Mouse (Mus musculus) 3134 (cell line): Measurements from ENCODE around the gene Glra4.

Experiments used
- DNase-seq: peaks from one replicate; pipeline ENCODE4 v3.0.0-alpha.2; 2011; ENCODE audit warnings: low spot score; ENCODE audit not compliant: insufficient read length; ENCODE audit errors: extremely low read depth

Gene Glra4

DNA sequence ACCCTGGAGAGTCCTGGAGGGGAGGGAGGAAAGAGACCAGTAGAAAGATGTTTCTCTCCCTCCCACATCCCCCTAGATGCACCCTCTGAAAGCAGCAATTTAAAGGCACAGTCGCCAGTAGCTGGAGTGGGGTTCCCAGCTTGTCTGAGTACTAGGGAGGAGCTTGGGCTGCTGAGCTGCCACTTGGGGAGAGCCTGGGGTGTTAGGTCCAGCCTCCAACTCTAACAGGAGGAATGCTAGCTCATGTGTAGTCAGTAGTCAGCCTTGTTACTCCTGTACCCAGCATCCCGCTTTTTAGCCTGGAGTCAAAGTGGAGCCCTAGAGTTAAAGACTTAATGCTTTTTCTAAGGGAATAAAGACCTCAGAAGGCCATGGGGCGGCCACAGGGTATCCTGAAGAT lies at the start of gene Glra4:
Gene Glra4, minus strand, starts transcription at position 101 of the 400 bp plus-strand sequence.
- no peak for DNase-seq

DNA sequence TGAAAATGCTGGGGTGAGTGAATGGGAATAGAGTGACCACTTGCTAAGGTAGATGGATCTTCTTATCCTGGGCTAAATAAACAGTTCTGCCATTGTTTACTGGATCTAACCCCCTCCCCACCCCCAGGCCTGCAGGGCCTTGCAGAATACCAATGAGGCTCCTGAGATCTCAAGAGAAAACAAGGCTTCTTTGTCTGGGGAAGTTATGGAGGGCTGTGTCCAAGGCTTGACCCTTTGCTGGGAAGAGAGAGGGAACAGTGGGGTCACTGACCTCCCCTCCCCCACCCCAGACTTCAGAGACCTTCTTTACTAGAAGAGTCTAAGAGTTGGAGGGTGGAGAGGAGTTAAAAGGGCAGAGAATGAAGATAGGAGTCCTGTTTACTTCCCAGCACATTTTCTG lies 48.7 kb upstream of the Glra4 start:
- no peak for DNase-seq

DNA sequence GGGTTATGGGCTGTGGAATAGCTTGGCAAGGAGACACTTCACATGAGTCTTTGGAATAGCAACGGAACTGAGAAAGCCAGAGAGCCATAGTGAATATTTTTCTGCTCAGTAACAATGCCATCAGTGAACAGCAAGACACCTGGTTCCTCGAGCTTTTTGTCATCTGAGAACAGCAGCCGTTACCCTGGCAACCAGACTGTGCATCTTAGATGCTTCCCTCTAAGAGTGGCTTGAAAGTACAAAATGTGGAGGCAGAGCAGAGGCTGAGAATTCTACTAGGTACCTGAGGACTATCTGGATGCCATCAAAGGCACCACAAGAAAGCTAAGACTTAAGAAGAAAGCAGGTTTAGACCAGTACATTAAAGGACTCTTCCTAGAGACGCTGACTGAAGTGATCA lies 45.1 kb upstream of the Glra4 start:
- DNase-seq, result no peak

DNA sequence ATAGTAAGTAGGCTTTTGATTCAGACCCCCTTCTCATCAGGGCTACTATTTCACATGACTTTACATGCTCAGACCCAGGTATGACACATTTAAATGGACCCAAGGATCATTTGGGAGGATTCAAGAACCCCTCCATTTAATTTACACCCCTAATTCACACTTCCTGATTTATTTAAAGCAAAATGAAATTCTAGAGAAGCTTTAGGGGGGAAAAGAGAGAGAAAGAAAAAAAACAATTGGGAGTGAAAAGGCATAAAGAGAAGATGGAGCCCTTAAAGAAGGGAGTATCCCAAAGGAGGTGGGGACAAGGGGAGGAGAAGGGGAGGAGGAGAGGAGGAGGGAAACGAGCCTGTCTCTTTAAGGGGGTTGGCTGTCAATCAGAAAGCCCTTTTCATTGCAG lies 42.4 kb upstream of the Glra4 start, which contains the start of gene Plp1:
Gene Plp1, plus strand, starts transcription at position 301 of the 400 bp plus-strand sequence.
- no peak for DNase-seq

DNA sequence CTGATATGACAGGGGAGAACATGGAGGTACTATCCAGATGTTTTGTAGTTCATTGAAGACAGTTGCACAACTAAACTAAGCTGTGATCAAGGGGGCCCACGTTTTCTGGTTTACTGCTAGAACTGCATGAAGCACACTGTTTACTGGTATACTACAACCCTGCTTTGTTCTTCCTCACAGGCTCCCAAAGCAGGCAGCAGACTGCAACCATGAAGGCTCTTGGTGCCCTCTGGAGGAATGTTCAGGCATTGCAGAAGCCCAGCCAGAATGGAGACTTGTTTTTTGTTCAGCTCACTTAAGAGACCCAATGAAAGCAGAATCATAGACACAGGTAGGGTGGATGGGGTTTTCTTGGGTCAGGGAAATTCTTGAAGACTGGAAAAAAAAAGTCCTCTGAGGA lies 40.3 kb upstream of the Glra4 start:
- DNase-seq, result peak; percentile 12

DNA sequence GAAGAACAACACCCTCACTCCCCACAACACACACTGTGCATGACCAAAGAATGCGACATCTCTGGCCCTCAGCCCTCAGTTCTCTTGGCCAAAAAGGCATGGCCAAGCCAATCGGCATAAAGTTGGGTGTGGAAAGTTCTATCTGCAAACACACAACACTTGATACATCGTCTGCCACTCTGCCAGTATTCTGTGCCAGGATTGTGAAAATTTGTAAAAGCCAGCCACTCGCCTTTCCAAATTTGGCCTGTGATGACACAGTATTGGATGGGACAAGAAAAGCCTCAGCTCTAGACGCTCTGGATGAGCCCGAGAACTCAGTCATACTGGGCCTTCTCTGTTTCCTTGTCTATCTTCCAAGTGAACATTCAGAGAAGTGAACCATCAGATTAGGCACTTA lies 39.8 kb upstream of the Glra4 start:
- no peak for DNase-seq

DNA sequence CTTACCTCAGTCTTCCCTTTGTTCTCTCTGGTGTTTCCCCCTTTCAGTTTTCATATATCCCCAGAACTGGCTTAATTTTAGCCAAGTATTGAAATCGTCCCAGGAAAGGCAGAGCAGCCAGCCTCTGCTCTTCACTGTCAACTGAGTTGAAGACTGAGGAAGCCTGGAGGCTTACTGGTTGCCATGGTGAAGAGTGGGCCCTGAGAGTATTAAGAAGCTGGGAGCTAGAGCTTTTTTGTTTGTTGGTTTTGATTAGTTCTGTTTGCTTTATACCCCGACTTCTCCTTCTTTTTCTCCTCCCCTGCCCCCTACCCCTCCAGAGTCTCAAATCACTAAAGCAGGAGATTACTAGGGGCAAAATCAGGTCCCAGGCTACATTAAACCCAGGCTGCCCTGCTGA lies 17.3 kb upstream of the Glra4 start:
- DNase-seq, result no peak

DNA sequence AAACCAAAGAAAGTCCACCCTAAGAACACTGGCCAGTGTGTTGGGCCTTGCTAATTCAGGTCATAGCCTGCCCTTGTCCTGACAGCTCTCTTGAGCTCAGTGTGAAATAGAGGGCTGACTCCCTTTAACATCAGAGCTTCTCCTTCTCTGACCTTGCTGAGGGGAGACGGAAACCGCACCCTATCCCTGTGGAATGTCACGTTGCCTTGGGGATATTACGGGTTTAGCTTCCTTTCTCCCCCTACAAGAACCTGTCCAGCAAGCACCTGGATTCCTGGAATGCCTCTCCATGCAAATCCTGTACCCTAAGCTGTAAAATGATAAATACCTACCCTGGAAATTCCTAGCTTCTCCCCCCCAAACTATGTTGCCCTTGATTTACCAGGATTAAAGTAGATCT lies 9.5 kb upstream of the Glra4 start:
- no peak for DNase-seq

DNA sequence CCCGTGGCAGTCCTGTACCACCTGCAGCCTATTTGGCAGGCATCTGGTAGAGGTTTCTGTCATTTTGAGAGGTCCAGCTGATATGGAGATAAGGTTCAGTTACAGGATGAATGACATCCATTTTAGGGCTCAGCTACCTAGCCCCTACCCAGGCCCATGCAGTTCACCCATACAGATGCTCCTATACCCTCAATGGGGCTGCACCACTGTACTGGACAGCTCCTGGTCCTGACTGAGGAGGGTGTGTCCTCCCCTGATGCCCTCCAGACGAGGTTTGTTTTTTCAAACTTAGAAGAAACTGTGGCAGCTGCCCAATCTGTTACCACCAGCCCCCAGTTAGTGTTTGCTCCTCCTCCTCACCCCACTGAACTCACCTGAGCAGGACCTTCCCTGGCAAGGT lies 679 bp downstream of the Glra4 start:
- no peak for DNase-seq

DNA sequence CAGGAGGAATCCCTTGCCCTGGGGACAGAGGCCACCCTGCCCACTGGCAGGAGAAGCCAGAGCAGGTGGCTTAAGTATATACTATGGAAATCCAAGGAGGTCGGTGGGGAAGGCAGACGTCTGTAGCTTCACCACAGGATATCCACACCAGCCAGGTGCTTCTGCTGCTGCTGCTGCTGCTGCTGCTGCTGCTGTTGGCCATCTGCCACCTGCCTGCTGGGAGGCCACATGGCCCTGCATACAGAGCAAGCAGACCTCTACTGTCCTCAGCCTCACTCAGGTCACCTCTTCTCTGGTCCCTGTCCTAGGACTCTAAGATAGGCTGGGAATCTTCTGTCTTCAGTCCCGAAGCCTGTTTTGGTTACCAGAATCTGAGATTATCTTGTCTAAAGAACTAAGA lies 1.9 kb downstream of the Glra4 start:
- DNase-seq, result no peak

DNA sequence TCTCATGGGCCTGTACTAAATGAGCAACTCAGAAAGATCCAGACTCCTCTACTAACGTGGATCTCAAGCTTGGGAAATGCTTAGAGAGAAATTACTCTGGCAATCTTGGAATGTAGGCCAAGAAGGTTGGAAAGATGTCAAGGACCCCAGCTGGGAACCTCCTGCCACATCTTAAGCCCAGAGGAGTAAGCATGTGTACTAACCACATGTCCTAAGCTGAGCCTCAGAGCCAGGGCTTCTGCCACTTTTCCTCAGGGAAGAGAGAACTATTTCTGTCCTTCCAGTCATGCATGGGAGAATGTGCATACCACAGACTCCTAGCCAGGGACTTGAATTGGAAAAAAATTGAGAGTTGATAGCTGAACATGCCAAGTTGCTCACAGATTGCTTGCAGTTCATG lies 6.9 kb downstream of the Glra4 start:
- no peak for DNase-seq

DNA sequence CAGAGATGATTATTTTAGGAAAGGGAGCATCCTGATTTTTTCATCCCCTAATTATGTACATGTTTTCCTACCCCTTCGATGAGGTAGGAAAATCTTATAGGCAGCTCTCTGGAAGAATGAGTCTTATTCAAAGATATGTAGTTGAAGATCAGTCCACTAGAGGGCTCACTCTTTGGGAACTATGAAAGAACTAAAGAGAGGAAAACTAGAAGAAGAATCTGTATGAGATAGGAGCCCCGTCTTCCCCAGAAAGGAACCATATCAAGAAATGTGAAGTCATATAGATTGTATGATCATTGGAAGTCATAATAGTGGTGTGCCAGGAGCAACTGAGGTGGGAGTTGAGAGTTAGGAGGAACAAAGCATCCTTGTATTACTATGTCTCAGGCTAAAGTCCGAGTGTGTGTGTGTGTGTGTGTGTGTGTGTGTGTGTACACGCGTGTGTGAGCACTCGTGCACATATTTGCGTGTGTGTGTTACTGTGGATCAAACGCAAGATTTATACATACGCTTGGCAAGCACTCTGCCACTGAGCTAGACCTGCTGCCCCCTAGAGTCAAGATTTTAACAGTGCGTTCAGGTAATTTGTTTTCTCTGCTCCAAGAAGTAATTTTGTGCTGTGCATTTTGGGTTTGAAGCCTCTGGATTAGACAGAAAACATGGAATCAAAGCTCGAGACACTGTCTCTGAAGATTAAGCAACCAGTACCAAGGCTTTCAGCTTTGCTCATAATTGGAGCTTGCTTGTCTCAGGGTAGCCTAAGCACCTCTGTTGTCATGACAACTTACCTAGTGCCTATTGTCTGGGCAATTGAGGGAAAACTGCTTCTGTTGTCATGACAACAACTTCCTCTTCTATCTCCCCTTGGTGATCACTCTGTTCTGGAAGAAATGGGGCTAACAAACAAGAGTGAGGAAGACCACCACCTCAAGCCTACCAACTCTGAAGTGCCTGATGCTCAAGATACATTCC lies 18.6 kb downstream of the Glra4 start:
- no peak for DNase-seq

DNA sequence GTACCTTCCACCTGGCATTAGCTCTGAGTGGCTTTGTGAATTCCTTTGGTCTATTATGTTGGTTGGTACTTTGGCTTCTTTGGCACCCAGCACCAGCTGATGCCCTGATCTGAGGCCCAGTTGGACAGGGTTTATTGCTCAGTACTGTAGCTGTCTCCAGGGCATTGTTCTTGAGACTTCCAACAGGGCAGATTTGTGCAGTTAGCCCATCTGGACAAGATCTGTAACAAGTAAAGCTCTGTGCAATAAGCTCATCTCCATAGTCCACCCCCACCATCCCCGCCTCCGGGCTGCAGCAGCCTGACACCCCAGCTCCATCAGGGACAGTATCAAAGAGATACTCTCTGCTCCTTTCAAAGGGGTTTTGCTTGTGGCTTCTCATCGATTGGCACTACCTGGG lies 24.5 kb downstream of the Glra4 start:
- DNase-seq, result no peak

DNA sequence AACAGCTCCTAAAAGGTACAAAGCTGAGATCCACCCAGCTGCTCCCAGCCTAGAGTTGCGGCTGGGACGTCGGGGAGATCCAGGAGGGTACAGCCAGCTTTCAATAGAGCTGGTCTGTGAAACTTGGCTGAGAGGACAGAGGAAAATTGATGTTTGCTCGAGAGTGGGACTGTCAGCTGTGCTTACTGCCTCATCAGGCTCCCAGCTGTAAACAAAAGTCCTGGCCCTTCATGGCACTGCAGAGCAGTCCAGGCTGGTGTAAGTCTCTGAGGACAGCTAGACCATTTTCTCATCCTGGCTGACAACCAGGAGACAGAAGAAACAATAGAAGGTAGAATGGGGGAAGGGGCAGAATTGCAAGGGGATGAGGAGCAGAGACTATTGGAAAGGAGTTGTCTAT lies 30.6 kb downstream of the Glra4 start:
- no peak for DNase-seq

DNA sequence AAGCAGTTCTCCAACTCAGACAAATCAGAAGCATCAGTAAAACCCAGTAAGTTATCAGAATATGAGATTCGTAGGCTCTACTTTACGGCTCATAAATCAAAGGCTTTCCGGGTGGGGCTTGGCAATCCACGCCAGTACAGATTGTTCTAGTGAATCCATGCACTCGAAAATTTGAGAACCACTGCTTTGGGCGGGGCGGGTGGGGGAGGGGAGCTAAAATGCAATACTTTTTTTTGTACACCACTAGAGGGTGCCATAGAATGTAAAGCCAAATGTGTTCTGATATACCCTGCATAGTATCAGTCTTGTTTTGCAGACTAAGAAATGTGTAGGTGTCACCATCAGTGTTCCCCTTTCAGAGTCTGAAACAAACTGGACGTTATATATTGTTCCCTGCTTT lies 35.3 kb downstream of the Glra4 start:
- peak; percentile 13 for DNase-seq

DNA sequence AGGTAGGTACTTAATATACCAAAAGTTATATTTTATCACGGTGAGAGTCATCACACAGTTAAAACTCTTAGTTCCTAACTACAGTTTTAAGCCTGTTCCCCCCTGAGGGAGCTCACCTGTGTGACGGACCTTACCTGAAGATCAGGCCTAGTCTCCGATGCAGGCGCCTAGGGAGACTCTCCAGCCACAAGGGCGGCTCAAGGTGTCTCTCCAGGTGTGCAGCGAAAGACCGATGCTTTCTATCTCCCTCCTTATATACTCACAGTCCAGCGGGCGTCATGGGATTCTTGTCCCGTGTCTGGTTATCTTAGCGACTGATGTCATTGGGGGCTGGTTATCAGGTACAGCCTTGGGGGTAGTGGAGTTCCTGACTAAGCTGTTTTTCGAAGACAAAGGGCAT lies 36.5 kb downstream of the Glra4 start, which contains the start of gene Morf4l2:
Gene Morf4l2, minus strand, starts transcription at position 232 of the 400 bp plus-strand sequence.
- no peak for DNase-seq

DNA sequence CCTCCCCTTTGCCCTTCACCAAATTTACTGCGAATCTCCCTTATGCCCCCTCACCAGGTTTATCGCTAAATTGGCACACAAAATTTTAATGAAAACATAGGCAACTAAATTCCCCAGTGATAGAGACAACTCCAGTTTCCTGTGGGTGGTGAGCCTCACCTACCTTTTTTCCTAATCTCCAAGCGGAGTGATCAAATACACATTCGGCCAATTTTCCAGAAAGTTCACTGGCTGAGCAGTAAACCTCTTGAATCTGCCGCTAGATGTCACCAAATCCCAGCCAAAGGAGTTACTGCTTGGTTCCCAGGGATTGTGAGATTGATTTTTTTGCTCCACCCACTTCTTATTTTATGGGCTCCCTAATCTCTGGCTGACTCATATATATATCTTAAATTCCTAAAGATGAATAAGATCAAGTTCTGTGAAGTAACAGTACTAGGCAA lies 37.3 kb downstream of the Glra4 start:
- DNase-seq, result peak; percentile 32

DNA sequence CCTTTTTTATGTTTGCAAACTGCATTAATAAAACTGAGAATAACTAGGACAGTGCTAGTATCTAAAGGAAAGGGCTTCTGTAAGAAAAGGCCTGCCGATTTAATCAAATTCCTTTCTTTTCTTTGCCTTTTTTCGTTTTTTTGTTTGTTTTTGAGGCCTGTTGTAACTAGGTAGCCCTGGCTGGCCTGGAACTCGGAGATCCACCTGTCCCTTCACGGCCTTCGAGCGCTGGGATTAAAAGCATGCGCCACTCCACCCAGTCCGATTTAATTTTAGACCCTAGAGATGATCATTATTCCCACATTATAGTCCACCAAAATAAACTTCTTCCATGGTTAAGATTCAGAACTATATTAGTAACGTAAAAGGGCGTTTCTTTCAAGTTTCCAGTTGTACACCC lies 37.7 kb downstream of the Glra4 start:
- no peak for DNase-seq

DNA sequence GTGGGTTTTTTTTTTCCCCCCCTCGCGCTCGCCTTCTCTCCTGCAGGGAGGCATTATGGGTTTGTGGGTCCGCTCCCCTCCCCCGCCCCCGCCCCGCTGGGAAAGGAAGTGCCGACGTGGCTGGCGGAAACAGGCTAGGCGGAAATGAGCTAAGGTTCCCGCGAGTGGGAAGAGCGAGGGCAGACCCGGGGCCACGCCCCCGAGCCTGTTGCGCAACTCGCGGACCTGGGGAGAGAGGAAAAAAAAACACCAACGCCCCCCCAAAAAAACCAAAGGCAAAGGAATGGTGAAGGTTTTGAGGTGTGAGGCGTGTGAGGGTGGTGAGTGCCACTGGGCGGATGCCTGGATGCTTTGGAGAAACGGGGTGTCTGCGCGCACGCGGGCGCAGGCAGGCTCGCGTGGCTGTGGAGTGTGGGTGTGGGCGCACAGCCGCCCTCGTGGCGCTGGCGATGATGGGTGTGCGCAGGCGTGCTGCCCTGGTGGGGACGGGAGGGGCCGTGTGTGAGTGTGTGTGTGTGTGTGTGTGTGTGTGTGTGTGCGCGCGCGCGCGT lies 38.2 kb downstream of the Glra4 start:
- DNase-seq, result peak; percentile 94

DNA sequence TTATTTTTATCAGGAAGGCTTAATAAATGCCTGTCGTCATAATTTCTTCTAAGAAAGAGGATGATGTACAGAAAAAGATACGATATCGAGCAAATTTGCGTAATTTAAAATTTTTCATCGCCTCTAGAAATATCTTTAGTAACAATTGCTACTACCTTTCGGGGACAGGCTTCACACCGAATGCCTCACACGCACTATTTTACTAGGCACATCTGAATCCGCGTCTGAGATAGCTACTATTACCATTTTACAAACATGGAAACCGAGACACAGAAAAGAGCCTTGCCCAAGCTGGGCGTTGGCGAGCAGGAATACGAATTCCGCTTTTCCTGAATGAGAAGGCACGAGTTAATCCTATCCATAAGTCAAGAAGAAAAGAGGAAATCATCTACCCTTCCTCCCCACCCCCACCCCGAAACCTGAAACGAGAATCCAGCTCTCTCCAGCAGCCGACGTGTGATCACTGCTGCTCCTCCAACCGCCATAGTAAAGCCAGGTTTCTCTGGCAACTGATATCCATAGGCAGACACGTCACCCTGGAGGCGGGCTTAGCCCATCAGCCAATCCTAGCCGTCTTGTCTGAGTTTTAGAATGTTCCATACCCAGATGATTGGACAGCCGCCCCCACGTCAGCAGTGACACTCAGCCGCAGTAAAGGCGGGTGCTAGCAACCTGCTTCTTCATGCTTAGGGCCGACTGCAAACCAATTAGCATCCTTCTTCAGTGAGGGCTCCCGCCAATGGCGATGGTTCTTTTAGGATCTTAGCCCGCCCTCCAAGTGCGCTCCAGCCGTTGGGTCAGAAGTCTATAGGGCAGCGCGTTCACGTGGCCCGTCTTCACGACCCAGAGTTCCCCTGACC lies 38.9 kb downstream of the Glra4 start:
- DNase-seq, result no peak
